Mouse (Mus musculus): ENCODE measurements around the gene Pdzd2.

GRCm38 (mm10) chr15:12427818-12428217 is 311.9 kb downstream of the Pdzd2 start:
- no peak for TF ChIP-seq CTCF (IDR thresholded peaks at IDR 0.05; ENCODE audit: control insufficient read depth, insufficient read depth, insufficient replicate concordance, low read depth, low read length)
- no peak for TF ChIP-seq POLR2A (IDR thresholded peaks at IDR 0.05; ENCODE audit: control insufficient read depth, low read depth, low read length)

Measured in testis, adult 2 months (tissue).